Mouse (Mus musculus): ENCODE measurements at regions not wholly inside any gene's neighbourhood (a gene's known extent, or its start where the extent isn't known, plus 50 kb on each side); places are given as distances from the start of the nearest gene placed in this dataset.
"Not testable (repeated sequence)": the region's sequence is repeated elsewhere in the genome, so short reads cannot be mapped to it uniquely, and the experiment has no call there.

GRCm38 (mm10) chr13:52318276-52318675 is 212.8 kb downstream of the Diras2 start:
- Histone ChIP-seq H3K36me3 (ENCODE audit: control insufficient read depth, insufficient read depth, low read length, poor library complexity, severe bottlenecking) (no peaks in the 10 kb centered on the region), H3K27me3 (ENCODE audit: control insufficient read depth, insufficient read depth, low read length, poor library complexity, severe bottlenecking) (no peaks in the 10 kb centered on the region), H3K4me1 (ENCODE audit: control insufficient read depth, insufficient read depth, low read length) (no peaks in the 10 kb centered on the region), H3K27ac (ENCODE audit: insufficient read depth, low read length) (no peak overlapping the region), H3K4me3 (ENCODE audit: low read depth, low read length) (no peak overlapping the region), H3K9me3 (replicated peaks; ENCODE audit: control insufficient read depth, insufficient read depth, low read length, poor library complexity, severe bottlenecking) (no peaks in the 10 kb centered on the region), H3K9ac (ENCODE audit: low read depth, poor library complexity, severe bottlenecking) (no peak overlapping the region)
- TF ChIP-seq CTCF (IDR thresholded peaks at IDR 0.05; ENCODE audit: low read depth, low read length) (no peak), POLR2A (IDR thresholded peaks at IDR 0.05; ENCODE audit: insufficient read depth, low read length) (no peak), EP300 (IDR thresholded peaks at IDR 0.05; ENCODE audit: insufficient read depth, low read depth, low read length) (no peak)

GRCm38 (mm10) chr13:52323691-52324090 is 207.4 kb downstream of the Diras2 start:
- Histone ChIP-seq H3K27ac (ENCODE audit: insufficient read depth, low read length) (no peak overlapping the region), H3K4me1 (ENCODE audit: control insufficient read depth, insufficient read depth, low read length) (peaks cover 3% of the 10 kb centered on the region), H3K9me3 (replicated peaks; ENCODE audit: control insufficient read depth, insufficient read depth, low read length, poor library complexity, severe bottlenecking) (no peaks in the 10 kb centered on the region), H3K36me3 (ENCODE audit: control insufficient read depth, insufficient read depth, low read length, poor library complexity, severe bottlenecking) (no peaks in the 10 kb centered on the region), H3K27me3 (ENCODE audit: control insufficient read depth, insufficient read depth, low read length, poor library complexity, severe bottlenecking) (no peaks in the 10 kb centered on the region), H3K9ac (ENCODE audit: low read depth, poor library complexity, severe bottlenecking) (no peak overlapping the region), H3K4me3 (ENCODE audit: low read depth, low read length) (no peak overlapping the region)
- TF ChIP-seq POLR2A (IDR thresholded peaks at IDR 0.05; ENCODE audit: insufficient read depth, low read length): no peak
- no peak for TF ChIP-seq EP300 (IDR thresholded peaks at IDR 0.05; ENCODE audit: insufficient read depth, low read depth, low read length)
- TF ChIP-seq CTCF (IDR thresholded peaks at IDR 0.05; ENCODE audit: low read depth, low read length): no peak

DNA sequence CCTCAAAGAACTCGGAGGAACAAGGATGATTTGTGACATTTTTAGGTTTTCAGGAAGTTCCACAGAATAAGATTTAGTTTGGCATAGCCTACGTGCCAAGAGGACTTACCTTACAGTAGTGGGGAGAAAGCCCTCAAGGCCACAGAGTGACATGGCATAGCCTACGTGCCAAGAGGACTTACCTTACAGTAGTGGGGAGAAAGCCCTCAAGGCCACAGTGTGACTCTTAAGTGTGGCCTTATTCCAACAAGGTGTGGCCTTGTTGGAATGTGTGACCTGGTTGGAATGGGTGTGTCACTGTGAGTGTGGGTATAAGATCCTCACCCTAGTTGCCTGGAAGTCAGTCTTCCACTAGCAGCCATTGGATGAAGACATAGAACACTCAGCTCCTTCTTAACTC is 206.7 kb downstream of the Diras2 start:
- not testable (repeated sequence) for H3K9me3 ChIP-seq (replicated peaks; ENCODE audit: control insufficient read depth, insufficient read depth, low read length, poor library complexity, severe bottlenecking); H3K4me3 ChIP-seq (ENCODE audit: low read depth, low read length); H3K27me3 ChIP-seq (ENCODE audit: control insufficient read depth, insufficient read depth, low read length, poor library complexity, severe bottlenecking); H3K36me3 ChIP-seq (ENCODE audit: control insufficient read depth, insufficient read depth, low read length, poor library complexity, severe bottlenecking); H3K9ac ChIP-seq (ENCODE audit: low read depth, poor library complexity, severe bottlenecking); H3K27ac ChIP-seq (ENCODE audit: insufficient read depth, low read length); H3K4me1 ChIP-seq (ENCODE audit: control insufficient read depth, insufficient read depth, low read length)

DNA sequence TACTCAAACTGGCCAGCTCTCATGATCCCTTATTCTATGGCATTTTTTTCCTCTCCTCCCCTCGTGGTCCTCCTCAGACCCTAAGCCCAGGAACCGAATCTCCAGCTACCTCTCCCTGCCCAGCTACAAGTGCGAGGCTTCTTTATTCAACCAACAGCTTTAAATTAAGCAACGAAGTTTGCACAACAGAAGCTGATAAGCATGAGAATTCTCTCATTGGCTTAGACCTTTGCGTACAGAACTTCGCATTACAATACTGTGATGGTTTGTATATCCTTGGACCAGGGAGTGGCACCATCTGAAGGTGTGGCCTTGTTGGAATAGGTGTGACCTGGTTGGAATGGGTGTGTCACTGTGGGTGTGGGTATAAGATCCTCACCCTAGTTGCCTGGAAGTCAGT is 205.4 kb downstream of the Diras2 start:
- not testable (repeated sequence) for H3K27me3 ChIP-seq (ENCODE audit: control insufficient read depth, insufficient read depth, low read length, poor library complexity, severe bottlenecking); H3K4me3 ChIP-seq (ENCODE audit: low read depth, low read length); H3K9ac ChIP-seq (ENCODE audit: low read depth, poor library complexity, severe bottlenecking); H3K9me3 ChIP-seq (replicated peaks; ENCODE audit: control insufficient read depth, insufficient read depth, low read length, poor library complexity, severe bottlenecking); H3K36me3 ChIP-seq (ENCODE audit: control insufficient read depth, insufficient read depth, low read length, poor library complexity, severe bottlenecking); H3K4me1 ChIP-seq (ENCODE audit: control insufficient read depth, insufficient read depth, low read length)
- H3K27ac ChIP-seq (ENCODE audit: insufficient read depth, low read length): peak overlapping the region; percentile 80

- H3K36me3 ChIP-seq (ENCODE audit: control insufficient read depth, insufficient read depth, low read length, poor library complexity, severe bottlenecking): no peaks in the 10 kb centered on the region
- no peaks in the 10 kb centered on the region for H3K27me3 ChIP-seq (ENCODE audit: control insufficient read depth, insufficient read depth, low read length, poor library complexity, severe bottlenecking)
- H3K4me1 ChIP-seq (ENCODE audit: control insufficient read depth, insufficient read depth, low read length): peaks cover 3% of the 10 kb centered on the region
- no peak overlapping the region for H3K27ac ChIP-seq (ENCODE audit: insufficient read depth, low read length)
- no peak overlapping the region for H3K9ac ChIP-seq (ENCODE audit: low read depth, poor library complexity, severe bottlenecking)
- H3K4me3 ChIP-seq (ENCODE audit: low read depth, low read length): no peak overlapping the region
- H3K9me3 ChIP-seq (replicated peaks; ENCODE audit: control insufficient read depth, insufficient read depth, low read length, poor library complexity, severe bottlenecking): no peaks in the 10 kb centered on the region
- no peak for TF ChIP-seq POLR2A (IDR thresholded peaks at IDR 0.05; ENCODE audit: insufficient read depth, low read length)
- no peak for TF ChIP-seq CTCF (IDR thresholded peaks at IDR 0.05; ENCODE audit: low read depth, low read length)
- no peak for TF ChIP-seq EP300 (IDR thresholded peaks at IDR 0.05; ENCODE audit: insufficient read depth, low read depth, low read length)
Observed at GRCm38 (mm10) chr13:52327734-52328133, 203.3 kb downstream of the Diras2 start.

- H3K4me1 ChIP-seq (ENCODE audit: control insufficient read depth, insufficient read depth, low read length): peaks cover 3% of the 10 kb centered on the region
- no peaks in the 10 kb centered on the region for H3K36me3 ChIP-seq (ENCODE audit: control insufficient read depth, insufficient read depth, low read length, poor library complexity, severe bottlenecking)
- H3K9ac ChIP-seq (ENCODE audit: low read depth, poor library complexity, severe bottlenecking): no peak overlapping the region
- no peak overlapping the region for H3K27ac ChIP-seq (ENCODE audit: insufficient read depth, low read length)
- H3K9me3 ChIP-seq (replicated peaks; ENCODE audit: control insufficient read depth, insufficient read depth, low read length, poor library complexity, severe bottlenecking): no peaks in the 10 kb centered on the region
- no peaks in the 10 kb centered on the region for H3K27me3 ChIP-seq (ENCODE audit: control insufficient read depth, insufficient read depth, low read length, poor library complexity, severe bottlenecking)
- TF ChIP-seq POLR2A (IDR thresholded peaks at IDR 0.05; ENCODE audit: insufficient read depth, low read length): no peak
- TF ChIP-seq CTCF (IDR thresholded peaks at IDR 0.05; ENCODE audit: low read depth, low read length): no peak
- no peak for TF ChIP-seq EP300 (IDR thresholded peaks at IDR 0.05; ENCODE audit: insufficient read depth, low read depth, low read length)
- H3K4me3 ChIP-seq (ENCODE audit: low read depth, low read length): no peak overlapping the region
Observed at GRCm38 (mm10) chr13:52328766-52329165, 202.3 kb downstream of the Diras2 start.

DNA sequence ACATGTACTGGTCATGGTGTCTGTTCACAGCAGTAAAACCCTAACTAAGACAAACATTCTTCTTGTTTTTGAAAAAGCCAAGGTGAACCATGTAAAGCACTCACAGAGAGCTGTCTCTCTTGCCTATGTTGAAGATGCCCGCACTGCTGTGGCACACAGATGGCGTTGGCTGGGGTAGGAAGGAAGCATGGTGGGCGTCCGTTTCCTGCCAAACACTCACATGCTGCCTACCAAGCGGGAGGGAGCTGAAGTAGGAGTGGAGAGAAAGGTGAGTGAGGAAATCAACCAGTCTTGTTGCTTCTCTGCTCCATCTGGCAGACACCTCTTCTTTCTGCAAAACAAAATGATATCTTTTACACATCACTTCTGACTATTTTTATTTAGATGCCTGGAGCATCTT is 200.0 kb downstream of the Diras2 start:
- Histone ChIP-seq H3K9ac (ENCODE audit: low read depth, poor library complexity, severe bottlenecking) (no peak overlapping the region), H3K36me3 (ENCODE audit: control insufficient read depth, insufficient read depth, low read length, poor library complexity, severe bottlenecking) (no peaks in the 10 kb centered on the region), H3K4me3 (ENCODE audit: low read depth, low read length) (no peak overlapping the region), H3K4me1 (ENCODE audit: control insufficient read depth, insufficient read depth, low read length) (no peaks in the 10 kb centered on the region), H3K27me3 (ENCODE audit: control insufficient read depth, insufficient read depth, low read length, poor library complexity, severe bottlenecking) (no peaks in the 10 kb centered on the region), H3K9me3 (replicated peaks; ENCODE audit: control insufficient read depth, insufficient read depth, low read length, poor library complexity, severe bottlenecking) (no peaks in the 10 kb centered on the region), H3K27ac (ENCODE audit: insufficient read depth, low read length) (no peak overlapping the region)
- no peak for TF ChIP-seq EP300 (IDR thresholded peaks at IDR 0.05; ENCODE audit: insufficient read depth, low read depth, low read length)
- no peak for TF ChIP-seq CTCF (IDR thresholded peaks at IDR 0.05; ENCODE audit: low read depth, low read length)

Data from ES-Bruce4 (cell line).